Mouse (Mus musculus): ENCODE results near the gene Zfp334.

The Zfp334 gene

GRCm38 (mm10) chr2:165387844-165388495 is at the start of gene Zfp334:
Gene Zfp334, minus strand, starts transcription at chr2:165388259.
- in situ Hi-C loops (cut with MboI, MseI): no loop called here

- in situ Hi-C loops (cut with MboI, MseI): no loop called here
Observed at GRCm38 (mm10) chr2:165428694-165429093, 40.6 kb upstream of the Zfp334 start.

GRCm38 (mm10) chr2:165420195-165420594 is 32.1 kb upstream of the Zfp334 start:
- in situ Hi-C loops (cut with MboI, MseI): no loop called here

- in situ Hi-C loops (cut with MboI, MseI): no loop called here
Observed at GRCm38 (mm10) chr2:165419670-165420111, 31.6 kb upstream of the Zfp334 start.

GRCm38 (mm10) chr2:165418577-165418976 is 30.5 kb upstream of the Zfp334 start:
- in situ Hi-C loops (cut with MboI, MseI): no loop called here

- in situ Hi-C loops (cut with MboI, MseI): no loop called here
Observed at GRCm38 (mm10) chr2:165417291-165417690, 29.2 kb upstream of the Zfp334 start.

- in situ Hi-C loops (cut with MboI, MseI): no loop called here
Observed at GRCm38 (mm10) chr2:165415795-165416194, 27.7 kb upstream of the Zfp334 start.

GRCm38 (mm10) chr2:165415141-165415721 is 27.2 kb upstream of the Zfp334 start:
- in situ Hi-C loops (cut with MboI, MseI): no loop called here

GRCm38 (mm10) chr2:165414321-165414720 is 26.3 kb upstream of the Zfp334 start:
- in situ Hi-C loops (cut with MboI, MseI): no loop called here

- in situ Hi-C loops (cut with MboI, MseI): no loop called here
Observed at GRCm38 (mm10) chr2:165413884-165414283, 25.8 kb upstream of the Zfp334 start.

GRCm38 (mm10) chr2:165407700-165408301 is 19.7 kb upstream of the Zfp334 start:
- in situ Hi-C loops (cut with MboI, MseI): loop anchor here (10.0 kb wide), 1 partner anchor 923 kb away; the partner anchor contains the start of gene Dbndd2

- in situ Hi-C loops (cut with MboI, MseI): loop anchor here (10.0 kb wide), 1 partner anchor 921 kb away; the partner anchor contains the start of gene Dbndd2
Observed at GRCm38 (mm10) chr2:165405351-165405750, 17.3 kb upstream of the Zfp334 start.

- in situ Hi-C loops (cut with MboI, MseI): loop anchor here (10.0 kb wide), 1 partner anchor 920 kb away; the partner anchor contains the start of gene Dbndd2
Observed at GRCm38 (mm10) chr2:165404951-165405350, 16.9 kb upstream of the Zfp334 start.

- in situ Hi-C loops (cut with MboI, MseI): no loop called here
Observed at GRCm38 (mm10) chr2:165398164-165398785, 10.2 kb upstream of the Zfp334 start.

GRCm38 (mm10) chr2:165397502-165398163 is 9.6 kb upstream of the Zfp334 start:
- in situ Hi-C loops (cut with MboI, MseI): no loop called here

GRCm38 (mm10) chr2:165396831-165397501 is 8.9 kb upstream of the Zfp334 start:
- in situ Hi-C loops (cut with MboI, MseI): no loop called here

- in situ Hi-C loops (cut with MboI, MseI): no loop called here
Observed at GRCm38 (mm10) chr2:165392156-165392555, 4.1 kb upstream of the Zfp334 start.

- in situ Hi-C loops (cut with MboI, MseI): no loop called here
Observed at GRCm38 (mm10) chr2:165391561-165391960, 3.5 kb upstream of the Zfp334 start.

GRCm38 (mm10) chr2:165389299-165389952 is 1.4 kb upstream of the Zfp334 start:
- in situ Hi-C loops (cut with MboI, MseI): no loop called here

GRCm38 (mm10) chr2:165387370-165387769 is 689 bp downstream of the Zfp334 start:
- in situ Hi-C loops (cut with MboI, MseI): no loop called here

- in situ Hi-C loops (cut with MboI, MseI): no loop called here
Observed at GRCm38 (mm10) chr2:165380050-165380449, 8.0 kb downstream of the Zfp334 start.
